Mouse (Mus musculus): ENCODE results near the gene Arl15.

Arl15 gene

GRCm38 (mm10) chr13:113938561-113938960 lies 144.3 kb downstream of the Arl15 start:
- no peak for DNase-seq

DNA sequence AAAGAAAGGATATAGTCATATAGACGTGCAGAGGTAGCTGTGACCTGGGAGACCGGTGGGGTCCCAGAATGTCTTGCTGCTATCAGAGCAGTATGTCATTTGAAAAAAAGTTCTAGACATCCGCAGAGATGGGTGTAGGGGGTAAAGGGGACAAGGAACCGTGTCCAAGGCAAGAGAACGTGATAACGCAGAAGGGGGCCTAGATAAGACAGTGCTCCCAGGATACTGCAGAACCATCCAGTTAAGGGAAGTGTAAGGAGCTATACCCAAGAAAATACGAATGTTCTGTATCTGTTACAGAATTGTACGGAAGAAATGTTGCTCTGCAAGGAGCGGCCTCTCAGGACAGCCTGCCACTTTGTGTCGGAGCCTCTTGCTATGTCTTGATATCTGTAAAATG lies 144.8 kb downstream of the Arl15 start:
- no peak for DNase-seq

DNA sequence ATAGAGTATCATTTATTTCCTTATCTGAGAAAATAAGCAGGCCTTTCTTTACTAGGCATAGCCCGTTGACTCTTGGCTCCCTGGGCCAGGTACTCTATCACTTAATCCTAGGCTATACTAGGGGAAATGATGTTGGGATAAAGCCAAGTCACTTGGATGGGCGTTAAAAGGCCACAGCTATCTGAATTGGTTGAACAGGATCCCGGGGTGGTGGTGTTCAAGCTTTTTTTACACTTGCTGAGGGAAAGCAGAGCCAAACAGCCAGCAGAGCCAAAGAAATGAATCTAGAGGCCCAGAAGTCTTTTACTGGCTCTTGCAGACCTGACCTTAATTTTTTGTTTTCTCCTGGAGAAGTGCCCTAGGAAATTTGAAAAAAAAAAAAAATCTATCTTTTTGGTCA lies 145.4 kb downstream of the Arl15 start:
- DNase-seq: no peak

DNA sequence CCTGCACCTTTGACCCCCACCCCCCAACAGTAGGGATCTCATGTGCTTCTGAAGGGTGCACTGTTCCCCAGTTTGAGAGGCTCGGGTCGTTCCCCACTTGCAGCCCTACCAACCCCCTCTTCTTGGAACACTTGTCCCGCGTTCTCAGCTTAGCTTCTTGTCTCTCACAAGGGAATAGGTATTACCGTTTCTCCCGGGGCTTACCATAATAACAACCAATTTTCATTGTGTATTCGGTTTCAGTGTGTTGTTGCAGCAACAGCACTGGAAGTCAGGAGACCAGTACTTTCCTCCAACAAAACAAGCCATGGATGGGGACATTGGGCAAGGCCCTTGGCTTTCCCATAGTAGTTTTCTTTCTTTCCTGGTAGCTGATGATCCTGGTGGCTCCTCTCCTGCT lies 145.8 kb downstream of the Arl15 start:
- DNase-seq: no peak

DNA sequence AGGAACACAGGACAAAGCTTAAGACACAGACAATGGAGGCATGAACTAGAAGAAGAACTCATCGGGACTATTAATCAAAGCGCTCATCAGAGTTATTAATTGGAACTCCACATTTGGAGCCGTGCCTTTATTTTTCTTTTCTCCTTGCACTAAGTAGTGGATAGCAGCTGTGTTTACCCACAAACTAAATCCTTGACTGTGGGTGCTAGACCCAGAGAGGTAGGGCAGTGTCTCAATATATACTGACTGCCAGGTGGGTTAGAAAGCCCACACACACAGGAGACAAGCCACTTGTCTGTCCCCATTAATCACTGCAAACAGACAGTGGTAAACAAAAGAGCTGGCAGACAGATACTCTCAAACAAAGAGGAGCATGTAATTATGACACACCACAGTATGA lies 147.6 kb downstream of the Arl15 start:
- no peak for DNase-seq

DNA sequence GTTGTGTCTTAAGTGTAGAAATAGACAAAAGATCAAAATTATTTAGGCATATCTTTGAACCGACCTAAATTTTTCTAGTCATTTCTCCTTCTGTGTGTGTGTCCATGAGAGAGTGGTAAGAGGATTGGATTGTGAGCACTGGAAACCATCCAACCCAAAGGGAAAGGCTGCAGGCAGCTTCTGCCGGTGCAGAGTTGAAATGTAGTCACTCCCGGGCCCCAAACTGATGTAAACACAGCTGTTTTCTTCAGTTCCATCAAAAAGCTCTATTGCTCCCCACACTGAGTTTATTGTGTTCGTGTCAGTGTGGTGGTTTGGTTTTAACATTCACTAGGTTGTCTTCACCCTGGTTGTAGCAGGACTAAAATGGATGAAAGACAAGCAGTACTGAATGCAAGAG lies 153.2 kb downstream of the Arl15 start:
- no peak for DNase-seq

- no peak for DNase-seq
These were observed 155.4 kb downstream of the Arl15 start for GRCm38 (mm10) chr13:113949708-113950107.

- no peak for DNase-seq
These were observed 155.8 kb downstream of the Arl15 start for GRCm38 (mm10) chr13:113950131-113950530.

DNA sequence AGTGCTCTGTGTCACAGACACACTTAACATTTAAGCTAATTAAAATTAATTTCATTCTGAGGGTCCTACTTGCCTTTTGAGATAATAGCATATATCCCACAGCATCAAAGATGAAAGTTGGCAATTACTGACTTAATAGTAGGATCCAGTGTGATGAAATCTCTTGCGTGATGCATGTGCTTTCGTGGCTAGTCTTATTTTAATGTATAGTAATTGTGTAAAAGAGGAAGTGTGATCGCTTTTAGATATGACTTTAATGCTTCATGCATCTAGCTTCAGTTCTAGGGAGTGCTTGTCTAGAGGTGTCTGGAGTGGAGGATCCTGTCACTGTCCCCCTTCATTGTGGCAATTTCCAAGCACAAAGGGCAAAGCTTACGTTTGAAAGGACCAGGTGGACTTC lies 163.1 kb downstream of the Arl15 start:
- DNase-seq: no peak

DNA sequence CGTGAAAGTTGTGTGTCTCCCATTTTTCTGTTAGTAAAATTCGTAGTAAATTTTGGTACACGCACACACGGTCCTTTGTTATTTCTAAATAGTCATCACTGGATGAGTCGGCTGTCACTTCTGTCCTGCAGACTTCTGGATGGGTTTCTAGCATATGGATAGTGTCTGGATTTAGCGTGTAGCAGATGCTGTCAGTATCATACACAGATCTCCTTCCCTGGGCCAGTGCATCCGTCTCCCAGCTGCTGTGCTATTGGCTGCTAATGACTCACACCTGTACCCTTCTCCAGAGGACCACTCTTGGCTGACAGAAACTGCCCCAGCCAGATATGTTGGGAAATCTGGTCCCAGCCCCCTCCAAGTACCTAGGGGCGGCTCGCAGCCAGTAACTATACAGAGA lies 170.6 kb downstream of the Arl15 start:
- DNase-seq: no peak

GRCm38 (mm10) chr13:113970706-113971105 lies 176.4 kb downstream of the Arl15 start:
- DNase-seq: no peak

- DNase-seq: no peak
These were observed 178.1 kb downstream of the Arl15 start for GRCm38 (mm10) chr13:113972401-113972800.

DNA sequence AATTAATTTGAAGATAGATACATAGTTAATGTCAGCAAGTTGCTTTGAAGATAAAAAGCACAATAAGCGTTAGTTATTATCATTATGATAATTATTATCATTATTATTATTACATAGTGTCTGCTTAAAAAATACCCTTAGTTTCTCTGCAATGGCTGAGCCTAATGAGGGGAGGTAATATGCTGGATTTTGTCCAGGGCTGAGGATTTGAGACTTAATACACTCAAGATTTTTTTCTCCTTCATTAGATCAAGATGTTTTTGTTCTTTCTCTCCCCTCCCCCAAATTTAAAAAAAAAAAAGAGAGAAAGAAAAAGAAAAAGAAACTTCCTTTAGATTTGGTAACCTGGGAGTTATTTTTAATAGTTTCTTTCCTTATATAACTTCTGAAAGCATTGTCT lies 180.6 kb downstream of the Arl15 start:
- DNase-seq: no peak

DNA sequence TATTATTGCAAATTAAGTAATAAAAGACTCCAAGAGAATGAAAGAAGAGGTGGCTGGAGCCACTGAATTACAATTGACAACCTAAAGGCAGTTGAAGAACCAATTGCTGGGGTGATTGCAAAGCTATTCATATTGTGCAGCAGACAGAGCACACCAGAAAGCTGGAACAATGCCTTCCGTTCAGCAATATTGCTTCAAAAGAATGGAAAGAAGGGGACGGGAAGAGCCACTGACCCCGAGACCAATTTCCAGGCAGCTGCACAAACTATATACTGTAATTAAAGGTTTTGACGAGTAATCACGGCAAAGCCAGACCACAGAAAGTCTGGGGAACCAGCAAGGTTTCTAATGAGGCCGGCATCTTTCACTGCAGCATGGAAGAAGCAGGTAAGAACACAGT lies 181.4 kb downstream of the Arl15 start:
- DNase-seq: no peak

DNA sequence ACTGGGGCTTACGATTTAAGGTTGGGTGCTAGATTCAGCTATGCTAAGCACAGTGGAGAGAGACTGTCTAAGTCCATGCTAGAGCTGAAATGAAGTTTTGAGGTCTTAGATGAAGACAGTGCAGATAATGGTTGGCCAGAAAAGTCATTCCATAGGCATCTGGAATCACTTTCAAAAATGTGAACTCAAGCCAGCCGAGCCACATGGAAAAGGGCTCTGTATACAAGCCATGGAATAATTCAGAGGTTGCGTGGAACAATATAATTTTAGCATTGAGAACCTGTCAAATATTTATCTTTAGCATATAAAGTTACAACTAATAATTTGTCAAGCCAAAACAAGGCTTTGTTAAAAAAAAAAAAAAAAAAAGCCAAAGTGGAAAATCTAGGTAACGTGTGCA lies 182.6 kb downstream of the Arl15 start:
- no peak for DNase-seq

DNA sequence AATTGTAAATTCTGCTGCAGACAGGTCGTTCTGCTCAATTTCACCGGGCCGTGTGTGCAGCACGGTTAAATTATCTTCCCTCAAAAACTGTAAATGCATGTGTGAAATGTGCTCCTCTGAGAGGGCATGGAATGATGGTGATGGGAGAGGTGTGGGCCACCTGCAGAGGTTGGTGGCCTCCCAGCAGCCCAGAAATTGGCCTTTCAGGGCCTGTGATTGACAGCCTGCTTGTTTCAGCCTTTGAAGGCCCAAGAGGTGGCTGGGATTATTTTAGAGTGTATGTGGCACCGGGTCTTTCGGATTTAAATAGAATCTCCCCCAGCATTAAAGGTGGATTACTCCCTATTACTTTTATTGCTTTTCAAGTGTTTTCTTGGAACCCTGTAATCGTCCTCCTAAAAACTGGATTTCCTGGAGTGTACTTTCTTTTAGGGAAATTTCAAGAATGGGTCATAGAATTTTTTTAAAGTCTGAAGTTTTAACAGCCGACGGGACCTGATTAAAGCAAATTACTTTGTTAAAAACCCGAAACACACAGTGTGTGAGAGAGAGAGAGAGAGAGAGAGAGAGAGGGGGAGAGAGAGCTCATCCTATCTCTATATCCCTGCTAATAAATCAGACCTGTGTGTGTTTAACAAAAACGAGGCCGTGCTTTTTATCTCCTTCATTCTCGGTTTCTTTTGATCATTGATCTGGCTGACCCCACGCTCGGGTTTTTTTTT lies 186.6 kb downstream of the Arl15 start:
- no peak for DNase-seq

GRCm38 (mm10) chr13:113981461-113982000 lies 187.2 kb downstream of the Arl15 start:
- DNase-seq: no peak

GRCm38 (mm10) chr13:113983633-113984032 lies 189.3 kb downstream of the Arl15 start:
- DNase-seq: no peak

DNA sequence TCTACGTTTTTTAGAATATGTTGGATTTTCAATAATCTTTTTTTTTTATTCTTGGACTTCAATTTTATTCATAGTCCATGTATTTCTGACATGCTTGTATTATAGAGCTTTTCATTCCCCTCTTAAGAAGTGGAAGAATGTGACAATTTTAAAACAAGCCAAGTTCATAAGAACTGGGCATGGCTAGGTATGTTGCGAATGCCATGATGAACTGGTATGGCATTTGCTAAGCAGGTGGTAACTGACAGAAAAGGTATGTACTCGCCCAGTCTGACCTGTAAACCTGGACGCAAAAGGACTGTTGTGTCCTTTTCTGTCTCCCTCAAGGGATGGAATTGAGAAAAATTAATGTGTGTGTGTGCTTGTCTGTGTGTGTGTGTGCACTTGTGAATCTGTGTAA lies 190.2 kb downstream of the Arl15 start:
- DNase-seq: no peak

DNA sequence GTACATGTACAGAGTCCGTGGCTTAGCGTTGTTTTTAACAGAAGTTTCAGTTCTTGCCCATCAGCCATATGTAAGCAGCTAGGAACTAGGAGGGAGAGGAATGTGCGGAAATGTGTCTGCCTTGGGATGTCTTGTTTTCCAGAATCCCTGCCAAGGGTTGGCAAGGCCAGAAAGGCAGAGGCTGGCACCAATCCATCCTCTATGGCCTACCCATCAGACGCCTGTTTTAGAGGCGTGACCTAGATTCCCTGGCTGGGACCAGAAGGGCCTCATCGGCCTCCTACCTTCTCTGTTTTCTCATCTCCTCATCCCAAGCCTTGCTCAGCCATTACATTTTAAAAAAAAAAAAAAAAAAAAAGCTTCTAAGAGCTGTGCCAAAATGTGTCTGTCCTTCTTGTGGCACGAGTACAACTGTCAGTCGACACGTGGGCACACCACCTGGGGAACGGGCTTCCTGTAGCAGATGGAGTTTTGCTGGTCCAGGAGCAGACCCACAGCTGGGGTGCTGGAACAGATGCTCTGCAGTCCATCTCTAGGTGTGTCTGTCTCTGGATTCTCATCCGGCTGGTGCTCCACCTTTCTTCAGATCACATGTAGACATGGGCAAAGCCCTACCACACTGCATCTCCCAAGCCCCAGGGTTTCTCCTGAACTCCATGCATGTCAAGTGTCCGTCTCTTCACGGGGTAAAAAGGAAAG lies 192.7 kb downstream of the Arl15 start:
- DNase-seq: no peak

DNA sequence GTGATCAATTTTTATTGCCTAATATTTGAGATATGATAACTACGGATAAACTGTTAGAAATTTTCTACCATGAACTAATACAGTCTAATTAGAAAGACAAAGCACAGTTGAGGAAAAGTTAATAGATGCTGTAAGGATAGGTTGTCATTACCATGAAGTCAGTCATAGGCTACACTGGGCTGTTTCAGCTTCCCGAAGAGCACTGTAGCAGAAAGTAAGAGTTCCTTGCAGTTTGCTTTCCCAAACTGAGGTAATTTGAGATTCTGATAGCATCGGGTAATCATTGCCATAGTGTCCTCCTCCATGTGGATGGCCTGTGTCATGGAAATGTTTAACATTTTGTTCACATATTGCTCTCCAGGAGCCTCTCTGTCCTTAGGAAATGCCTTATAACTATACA lies 195.9 kb downstream of the Arl15 start:
- DNase-seq: no peak

DNA sequence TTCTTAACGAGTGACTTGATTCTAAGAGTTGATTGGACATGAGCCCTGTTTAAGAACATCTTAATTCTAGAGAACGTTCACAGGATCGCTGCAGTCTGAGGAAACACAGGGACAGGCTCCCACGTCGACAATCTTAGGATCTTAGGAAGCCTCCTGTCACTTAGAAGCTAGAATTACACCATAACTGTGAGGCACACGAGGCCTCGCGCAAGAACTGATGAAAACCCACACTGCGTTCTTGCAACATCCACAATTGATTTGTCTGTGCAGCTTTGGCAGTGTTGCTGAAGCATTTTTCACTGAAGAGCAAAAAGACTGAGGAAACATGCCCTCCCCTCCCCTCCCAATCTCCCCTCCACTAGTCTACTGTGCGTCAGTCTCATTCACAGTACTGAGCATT lies 196.4 kb downstream of the Arl15 start:
- DNase-seq: no peak

- DNase-seq: no peak
These were observed 198.8 kb downstream of the Arl15 start for GRCm38 (mm10) chr13:113993066-113993465.

- DNase-seq: no peak
These were observed 200.3 kb downstream of the Arl15 start for GRCm38 (mm10) chr13:113994586-113994985.

All from thymus, postnatal 4 days (tissue).